Mouse (Mus musculus): ENCODE data around the gene 4930453N24Rik. TPM values are rescaled to one million over a fixed set of nuclear protein-coding genes. Genes with fewer than 3 reads are reported as not detected.

The 4930453N24Rik gene
- polyA plus RNA-seq, 1 experiment from 2014 or later: 21.1 TPM

Other genes with a start within 250 kb of the 4930453N24Rik start
- 0.08 TPM in 1 of 2 replicates, not detected in the other for gene Csnka2ip, start 168.8 kb downstream of the 4930453N24Rik start, polyA plus RNA-seq (2015; fragmentation: Nextera tagmentation; extraction: Ambion mirVana)
- gene Zfp654, start 80.5 kb upstream of the 4930453N24Rik start, polyA plus RNA-seq (2015; fragmentation: Nextera tagmentation; extraction: Ambion mirVana): 4.6 and 5.5 TPM in 2 replicates
- 54.0 and 63.3 TPM in 2 replicates for gene Cggbp1, start 80.8 kb upstream of the 4930453N24Rik start, polyA plus RNA-seq (2015; fragmentation: Nextera tagmentation; extraction: Ambion mirVana)

All from intestine, embryonic 15.5 days (tissue).